Mouse (Mus musculus): ENCODE data around the gene Gpr37l1.
A peak's percentile ranks its signal among the peaks of the same experiment; 100 is the strongest.

Gpr37l1 gene

DNA sequence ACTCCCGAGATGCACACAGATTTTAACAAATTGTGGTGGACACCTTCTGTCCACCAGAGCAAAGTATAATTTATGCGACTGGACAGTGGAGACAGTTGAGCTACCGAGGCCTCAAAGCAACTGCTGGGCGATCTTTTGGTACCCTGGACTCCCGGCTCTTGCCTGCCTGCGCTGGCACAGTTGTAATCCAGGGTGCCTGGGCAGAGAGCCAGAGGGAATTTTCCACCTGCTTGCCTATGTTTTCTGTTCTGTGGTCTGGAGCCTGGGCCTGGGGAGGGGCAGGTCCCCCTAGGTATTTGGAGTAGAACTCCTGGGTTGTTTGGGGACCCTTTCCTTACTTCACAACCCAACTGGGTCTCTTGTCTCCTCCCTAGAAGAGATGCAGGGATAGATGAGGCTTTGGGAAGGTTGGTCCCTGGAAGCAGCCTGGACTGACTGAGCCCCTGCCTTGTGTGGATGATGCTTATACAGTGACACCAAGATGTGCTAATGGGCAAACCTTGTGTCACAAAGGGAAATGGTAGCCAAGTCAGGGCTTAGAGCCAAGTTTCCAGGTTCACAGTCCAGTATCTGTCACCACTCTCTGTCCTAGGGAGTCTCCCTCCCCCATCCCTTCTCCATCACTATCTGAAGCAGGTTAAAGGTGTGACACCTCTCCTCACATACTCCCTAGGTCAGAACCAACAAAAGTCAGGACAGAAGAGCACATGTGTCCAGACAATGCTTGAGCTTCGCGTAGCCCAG, 14.6 kb upstream of the Gpr37l1 start:
- DNase-seq (ENCODE audit: low read depth in 2 of 2, low spot score in 2 of 2), result no peak

DNA sequence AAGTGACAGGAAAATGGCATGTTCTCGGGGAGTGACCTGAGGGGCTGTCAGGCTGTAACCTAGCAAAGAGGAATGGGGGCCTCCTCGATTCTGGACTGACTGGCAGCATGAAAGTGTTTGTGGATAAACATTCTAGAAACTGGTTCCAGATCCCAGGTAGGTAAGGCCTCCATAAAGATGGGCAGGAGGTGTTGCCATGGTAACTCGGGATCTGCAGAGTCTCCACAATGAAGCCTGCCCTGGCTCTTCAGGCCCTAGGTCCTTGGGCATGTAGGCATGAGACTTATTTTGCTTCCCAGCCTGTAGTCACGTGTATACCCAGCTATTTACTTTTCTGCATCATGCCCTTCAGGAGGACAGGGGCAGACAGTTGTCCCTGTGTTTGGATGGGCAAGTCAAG, 13.8 kb upstream of the Gpr37l1 start:
- no peak for DNase-seq (ENCODE audit: low read depth in 2 of 2, low spot score in 2 of 2)

DNA sequence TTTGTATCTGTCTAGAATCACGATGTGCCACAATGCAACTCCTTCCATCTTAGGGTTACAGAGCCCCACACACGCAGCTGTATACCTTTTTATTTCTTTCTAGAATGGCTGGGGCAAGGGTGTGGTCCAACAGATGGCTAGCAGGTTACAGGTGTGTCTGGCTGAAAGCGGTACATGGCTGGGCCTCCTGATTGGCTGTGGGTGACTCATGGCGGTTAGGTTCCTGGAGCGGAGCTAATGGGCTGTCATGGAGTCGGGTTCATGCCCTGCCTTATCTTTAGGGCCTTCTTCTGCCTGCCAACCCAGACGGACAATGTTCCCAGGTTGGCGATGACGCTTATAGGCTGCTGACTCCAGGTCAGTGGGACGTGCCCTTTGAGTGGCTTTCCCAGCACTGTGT, 13.3 kb upstream of the Gpr37l1 start:
- no peak for DNase-seq (ENCODE audit: low read depth in 2 of 2, low spot score in 2 of 2)

DNA sequence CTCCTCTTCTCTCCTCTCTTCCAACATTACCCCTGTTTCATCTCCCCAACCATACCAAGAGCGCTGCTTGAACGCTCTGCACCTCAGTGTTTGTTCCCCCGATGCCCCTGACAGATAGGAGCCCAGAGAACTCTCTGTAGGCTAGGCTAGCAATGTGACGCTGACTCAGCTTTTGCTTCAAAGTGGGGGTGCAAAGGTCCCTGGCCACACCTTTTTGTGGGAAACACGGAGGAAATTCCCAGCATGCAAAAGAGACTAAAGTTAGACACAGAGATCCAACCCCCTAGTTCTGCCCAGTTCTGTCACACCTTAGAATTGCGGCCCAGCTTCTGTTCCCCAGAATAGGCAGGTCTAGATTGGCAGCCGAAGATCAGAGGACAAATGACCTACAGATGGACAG, 11.4 kb upstream of the Gpr37l1 start:
- no peak for DNase-seq (ENCODE audit: low read depth in 2 of 2, low spot score in 2 of 2)

DNA sequence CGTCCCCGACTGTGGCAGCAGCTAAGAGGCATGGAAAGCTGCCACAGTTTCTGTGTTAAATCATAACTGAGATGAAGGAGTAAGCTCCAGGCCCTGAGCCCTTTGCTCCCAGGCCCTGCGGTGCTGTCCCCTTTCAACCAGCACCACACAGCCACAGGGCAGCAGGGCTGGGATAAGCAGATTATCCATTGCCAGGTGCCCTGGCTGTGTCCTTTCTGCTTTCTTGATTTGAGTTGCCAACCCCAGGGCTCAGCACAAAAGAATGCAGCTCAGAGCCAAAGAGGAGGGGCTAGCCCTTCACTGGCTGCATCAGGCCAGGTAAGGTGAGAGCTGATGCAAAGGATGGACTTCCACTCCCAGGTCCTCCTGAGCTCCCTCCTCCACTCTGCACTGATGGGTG, 10.2 kb upstream of the Gpr37l1 start:
- DNase-seq (ENCODE audit: low read depth in 2 of 2, low spot score in 2 of 2), result no peak

DNA sequence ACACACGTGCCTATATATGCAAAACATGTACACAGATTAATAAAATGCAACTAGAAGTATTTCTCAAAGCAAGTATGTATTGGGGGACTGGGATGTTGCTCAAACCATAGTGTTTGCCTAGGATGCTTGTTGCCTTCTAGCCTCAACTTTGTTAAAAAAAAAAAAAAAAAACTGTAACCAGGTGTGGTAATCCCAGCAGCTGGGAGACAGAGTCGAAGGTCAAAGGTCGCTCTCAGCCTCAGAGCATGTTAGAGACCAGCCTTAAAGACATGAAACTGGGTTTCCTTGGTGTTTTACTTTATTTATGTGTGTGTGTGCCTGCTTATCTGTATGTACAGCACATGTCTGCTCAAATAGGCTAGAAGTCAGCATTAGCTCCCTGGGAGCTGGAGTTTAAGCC, 7.7 kb upstream of the Gpr37l1 start:
- DNase-seq (ENCODE audit: low read depth in 2 of 2, low spot score in 2 of 2), result no peak

DNA sequence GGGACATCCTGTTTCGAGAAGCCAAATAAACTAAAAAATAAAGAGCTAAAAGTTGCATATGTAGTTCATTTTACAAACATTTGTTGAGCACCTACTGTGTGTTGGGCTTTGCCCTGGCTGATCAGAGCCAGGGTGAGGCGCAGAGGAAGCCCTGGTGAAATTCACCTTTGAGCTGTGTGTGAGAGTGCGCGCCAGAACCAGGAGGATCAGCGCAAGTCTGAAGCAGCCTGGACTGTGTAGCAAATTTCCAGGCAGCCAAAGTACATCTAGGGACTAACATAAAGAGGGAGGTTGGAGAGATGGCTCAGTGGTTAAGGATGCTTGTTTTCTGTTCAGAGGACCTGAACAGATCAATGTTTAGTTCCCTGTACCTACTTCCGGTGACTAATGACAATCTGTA, 5.8 kb upstream of the Gpr37l1 start:
- no peak for DNase-seq (ENCODE audit: low read depth in 2 of 2, low spot score in 2 of 2)

DNA sequence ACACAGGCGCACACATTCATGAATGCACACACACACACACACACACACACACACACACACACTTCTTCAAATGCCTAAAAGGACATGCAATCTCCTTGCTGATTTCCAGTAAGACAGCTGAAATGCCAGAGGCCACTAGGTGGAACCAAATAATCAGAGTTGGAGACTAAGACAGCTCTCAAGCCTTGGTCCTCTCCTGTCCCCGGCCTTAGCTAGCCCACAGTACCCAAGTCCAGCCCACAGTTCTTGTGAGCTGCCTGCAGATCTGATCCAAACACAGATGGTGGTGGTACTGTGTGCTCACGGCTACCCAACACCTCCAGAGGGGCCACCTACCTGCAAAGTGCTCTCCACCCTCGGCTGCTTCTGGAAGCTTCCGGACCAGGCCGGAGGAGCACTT, 4.5 kb upstream of the Gpr37l1 start:
- no peak for DNase-seq (ENCODE audit: low read depth in 2 of 2, low spot score in 2 of 2)

DNA sequence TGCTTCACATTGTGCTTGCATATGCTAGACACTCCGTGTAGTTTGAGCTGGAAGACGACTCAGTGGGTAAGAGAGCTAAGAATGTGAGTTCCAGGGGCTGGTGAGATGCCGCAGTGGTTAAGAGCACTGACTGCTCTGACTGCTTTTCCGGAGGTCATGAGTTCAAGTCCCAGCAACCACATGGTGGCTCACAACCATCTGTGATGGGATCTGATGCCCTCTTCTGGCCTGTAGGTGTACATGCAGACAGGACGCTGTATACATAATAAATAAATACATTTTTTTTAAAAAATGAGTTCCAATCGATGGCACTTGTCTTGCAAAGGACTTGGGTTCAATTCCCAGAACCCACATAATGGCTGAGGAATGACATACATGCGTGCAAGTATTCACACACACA, 3.7 kb upstream of the Gpr37l1 start:
- no peak for DNase-seq (ENCODE audit: low read depth in 2 of 2, low spot score in 2 of 2)

DNA sequence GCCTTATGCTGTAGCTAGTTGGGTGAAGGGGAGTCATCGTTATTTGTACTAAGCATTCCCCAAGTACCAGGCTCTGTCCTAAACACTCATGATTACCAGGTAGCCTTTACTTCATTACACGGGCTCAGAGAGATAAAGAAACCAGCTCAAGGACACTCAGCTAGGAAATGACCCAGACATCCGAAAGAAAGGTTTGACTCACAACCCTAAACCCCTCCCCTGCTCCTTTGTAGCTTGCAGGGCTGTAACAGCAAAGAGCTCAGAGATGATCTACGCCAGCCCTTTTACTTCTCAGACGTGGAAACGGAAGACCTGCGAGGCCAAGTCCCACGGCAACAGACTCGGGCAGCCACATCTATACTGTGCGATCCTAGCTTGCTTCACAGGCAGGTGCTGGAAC, 2.8 kb upstream of the Gpr37l1 start:
- no peak for DNase-seq (ENCODE audit: low read depth in 2 of 2, low spot score in 2 of 2)

DNA sequence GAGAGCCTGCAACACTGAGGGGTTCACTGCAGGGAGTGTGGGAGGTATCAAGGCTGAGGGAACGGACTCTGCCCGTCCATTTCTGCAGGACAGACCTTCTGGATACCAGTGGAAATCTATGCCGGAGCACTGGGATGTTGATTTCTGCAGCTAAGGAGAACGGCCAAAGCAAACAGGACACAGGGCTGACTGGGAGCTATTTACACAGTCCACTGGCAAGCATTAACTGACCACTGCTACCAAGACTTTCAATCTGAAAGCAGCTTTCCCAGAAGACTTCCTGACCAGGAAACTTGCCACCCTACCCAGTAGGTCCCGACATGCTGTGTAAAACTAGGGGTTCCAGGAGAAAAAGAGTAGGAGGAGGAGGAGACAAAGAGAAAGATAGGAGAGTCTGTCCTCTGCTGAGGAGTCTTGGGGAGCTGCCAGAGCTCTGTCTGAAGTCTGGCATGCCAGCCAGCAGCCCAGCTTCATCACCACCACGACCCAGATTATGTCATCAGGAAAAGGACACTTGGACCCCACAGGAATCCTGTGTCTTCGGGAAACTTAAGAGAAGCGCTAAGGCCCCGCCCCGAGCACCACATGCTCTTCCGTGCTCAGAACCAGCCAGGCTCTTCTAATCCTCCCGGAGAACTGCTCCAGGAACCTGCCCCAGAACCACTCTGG, 2.2 kb upstream of the Gpr37l1 start:
- no peak for DNase-seq (ENCODE audit: low read depth in 2 of 2, low spot score in 2 of 2)

DNA sequence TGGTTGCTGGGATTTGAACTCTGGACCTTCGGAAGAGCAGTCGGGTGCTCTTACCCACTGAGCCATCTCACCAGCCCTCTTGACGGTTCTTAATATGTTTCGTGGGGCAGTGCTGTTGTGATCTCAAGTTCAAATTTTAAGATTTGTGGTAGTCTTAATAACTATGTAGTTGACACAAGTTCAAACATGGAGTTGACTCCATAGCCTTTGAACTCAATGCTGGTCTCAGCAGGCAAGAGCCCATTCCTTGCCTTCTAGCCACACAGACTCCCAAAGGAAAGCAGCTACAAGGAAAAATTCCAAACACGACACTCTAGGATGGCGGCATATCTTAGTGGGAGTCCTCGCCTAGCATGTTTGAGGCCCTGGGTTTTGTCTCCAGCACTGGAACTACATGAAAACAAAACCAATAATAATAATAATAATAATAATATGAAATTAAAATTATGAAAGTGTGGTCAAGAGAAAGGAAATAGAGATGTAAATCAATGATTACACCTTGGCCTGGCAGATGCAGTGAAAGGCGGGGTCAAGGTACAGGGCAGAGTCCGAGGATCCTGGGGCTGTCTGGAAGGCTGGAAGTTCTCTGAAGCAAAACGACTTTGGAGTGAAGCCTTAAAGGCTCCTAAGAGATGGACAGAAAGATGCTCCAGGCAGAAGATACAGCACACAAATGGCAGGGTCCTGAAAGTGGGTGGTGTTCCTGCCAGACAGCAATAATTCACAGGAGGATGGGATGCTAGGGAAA, 1.1 kb upstream of the Gpr37l1 start:
- DNase-seq (ENCODE audit: low read depth in 2 of 2, low spot score in 2 of 2), result no peak

DNA sequence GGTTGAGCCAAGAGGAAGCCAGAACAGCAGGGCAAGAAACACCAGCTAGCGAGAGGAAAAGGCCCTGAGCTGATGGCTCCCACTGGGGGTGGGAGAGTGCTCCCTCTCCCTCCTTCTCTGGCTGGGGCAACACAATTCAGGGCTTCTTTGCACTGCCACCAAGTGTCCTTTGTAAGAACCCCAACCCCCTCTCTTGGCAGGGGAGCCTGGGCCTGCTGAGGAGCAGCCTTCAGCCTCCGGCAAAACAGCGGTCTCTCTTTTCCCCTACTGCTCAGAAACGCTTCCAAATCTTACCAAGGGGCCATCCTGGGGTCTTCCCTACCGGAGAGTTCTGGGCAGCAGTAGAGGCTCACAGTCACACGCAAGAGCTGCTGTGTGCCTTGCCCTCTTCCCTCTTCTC, 4.8 kb downstream of the Gpr37l1 start:
- no peak for DNase-seq (ENCODE audit: low read depth in 2 of 2, low spot score in 2 of 2)

DNA sequence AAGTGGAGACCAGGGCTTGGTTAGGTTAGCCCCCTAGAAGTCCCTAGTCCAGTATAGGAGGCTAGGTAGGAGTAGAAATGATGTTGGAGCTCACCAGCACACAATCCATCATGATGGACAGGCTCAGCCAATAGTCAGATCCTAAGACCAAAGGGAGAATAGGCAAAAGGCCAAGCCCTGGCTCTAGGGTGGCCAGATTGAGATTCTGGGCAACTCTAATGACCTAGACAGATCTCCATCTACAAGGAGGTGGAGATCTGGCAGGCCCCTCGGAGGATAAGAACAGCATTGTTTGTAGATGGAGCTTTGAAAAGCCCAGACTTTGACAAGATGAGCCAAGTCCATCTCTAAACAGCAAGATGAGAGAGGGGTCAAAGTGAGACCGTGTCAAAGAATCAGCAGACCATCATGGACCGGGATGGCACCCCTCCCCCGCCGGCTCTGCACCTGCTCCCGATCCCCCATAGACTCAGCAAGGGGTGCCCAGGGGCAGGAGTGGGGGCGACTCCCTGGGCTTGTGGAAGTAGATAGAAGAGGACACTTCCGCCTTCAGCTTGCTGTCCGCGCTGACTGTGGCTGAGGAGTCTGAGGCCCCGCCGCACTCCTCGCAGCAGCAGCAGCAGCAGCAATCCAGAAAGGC, 7.0 kb downstream of the Gpr37l1 start:
- no peak for DNase-seq (ENCODE audit: low read depth in 2 of 2, low spot score in 2 of 2)

DNA sequence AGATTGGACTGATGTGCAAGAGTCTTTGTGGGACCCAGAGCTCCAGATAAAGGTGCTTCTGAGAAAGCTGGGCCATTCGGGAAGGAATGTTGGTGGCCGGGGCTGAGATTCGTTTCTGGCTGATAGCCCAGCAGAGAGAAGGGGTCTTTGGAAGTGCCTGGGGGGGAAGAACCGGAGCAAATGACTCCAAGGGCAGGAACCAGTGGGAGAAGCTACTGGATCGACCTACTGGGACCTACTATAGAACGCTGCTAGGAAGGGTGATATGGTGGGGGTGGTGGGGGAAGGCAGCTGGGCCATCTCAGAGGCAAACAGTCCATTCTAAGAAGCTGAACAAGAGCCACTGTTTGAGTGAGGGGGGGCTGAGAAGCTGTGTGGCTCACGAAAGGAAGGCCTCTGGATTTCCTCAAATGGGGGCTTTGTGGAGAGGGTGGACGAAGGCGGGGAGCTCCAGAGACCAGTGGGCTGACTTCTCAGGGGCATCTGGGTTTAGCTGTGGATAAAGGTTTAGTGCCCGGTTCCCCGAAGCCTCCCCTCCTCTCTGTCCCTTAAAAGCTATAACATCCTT, 7.8 kb downstream of the Gpr37l1 start:
- no peak for DNase-seq (ENCODE audit: low read depth in 2 of 2, low spot score in 2 of 2)

DNA sequence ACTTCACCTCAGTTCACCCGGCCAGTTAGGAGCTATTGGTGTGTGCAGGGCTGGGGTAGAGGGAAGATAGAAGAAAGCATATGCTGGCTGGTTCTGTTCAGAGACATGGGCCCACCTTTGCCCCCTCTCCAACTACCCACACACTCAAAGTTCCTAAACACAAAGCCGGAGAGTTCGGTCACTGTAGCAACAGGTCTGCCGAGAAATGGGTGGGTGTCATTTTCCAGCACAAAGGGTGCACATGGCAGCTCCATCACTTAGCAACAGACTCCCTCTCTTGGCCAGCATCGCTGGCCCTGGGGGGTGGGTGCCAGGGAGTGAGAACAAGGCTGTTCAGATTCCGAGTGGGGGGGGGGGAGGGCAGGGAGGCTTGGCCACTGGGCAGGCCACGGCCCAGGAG, 8.4 kb downstream of the Gpr37l1 start:
- DNase-seq (ENCODE audit: low read depth in 2 of 2, low spot score in 2 of 2), result no peak

DNA sequence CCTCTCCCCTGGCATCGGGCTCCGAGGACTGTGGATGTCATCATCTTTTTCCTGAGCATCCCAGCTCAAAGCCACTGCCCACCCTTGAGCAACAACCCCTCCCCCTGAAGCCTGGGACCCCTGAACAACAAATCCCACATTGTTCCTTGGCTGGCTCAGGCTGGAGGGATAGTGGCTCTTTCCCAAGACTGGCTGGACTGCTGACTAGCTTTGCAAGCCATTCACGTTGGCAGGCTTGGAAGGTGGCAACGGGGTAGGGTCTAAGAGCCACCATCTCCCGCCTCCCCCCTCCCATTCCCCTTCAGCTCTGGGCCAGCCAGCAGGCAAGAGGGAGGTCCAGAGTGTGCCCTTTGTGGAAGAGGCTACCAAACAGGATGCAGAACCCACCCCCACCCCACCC, 8.8 kb downstream of the Gpr37l1 start:
- DNase-seq (ENCODE audit: low read depth in 2 of 2, low spot score in 2 of 2), result no peak

DNA sequence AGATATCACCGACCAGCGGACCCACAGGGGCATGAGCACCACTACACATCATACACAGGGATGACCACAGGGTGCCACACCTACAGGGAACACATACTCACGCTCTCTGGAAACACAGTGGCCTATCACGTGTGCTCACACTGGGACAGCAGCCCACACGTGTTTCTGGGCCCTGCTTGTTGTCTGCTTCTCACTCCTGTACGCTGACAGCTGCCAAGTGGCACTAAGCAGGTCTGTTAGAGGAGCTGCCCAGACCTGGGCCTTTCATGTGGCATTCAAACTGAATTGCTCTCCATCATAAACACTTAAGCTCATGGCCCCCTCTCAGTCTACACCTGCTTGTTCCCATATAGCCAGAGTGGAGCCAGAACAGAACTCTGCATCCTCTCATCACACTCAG, 11.2 kb downstream of the Gpr37l1 start:
- DNase-seq (ENCODE audit: low read depth in 2 of 2, low spot score in 2 of 2), result no peak

DNA sequence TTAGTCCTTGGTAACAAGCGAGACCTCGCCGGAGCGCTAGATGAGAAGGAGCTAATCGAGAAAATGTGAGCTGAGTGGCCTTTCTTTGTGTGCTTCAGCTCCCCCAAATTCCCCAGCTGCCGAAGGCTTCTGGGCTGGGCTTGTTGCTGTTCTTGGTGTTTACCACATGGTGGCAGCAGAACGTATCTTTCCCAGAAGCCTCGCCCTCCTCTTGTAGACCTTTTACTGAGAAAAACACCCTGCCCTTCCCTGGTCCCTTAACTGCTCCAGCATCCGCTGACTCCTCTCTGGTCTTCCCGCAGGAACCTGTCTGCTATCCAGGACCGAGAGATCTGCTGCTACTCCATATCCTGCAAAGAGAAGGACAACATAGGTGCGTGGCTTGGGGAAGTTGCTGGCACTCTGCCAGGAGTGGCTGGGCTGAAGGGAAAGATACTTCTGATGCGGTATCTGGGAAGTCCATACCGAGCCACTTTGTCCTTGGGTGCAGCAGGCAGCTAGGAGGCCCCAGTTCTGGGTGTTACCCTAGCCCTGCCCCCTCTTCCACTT, 13.0 kb downstream of the Gpr37l1 start:
- DNase-seq (ENCODE audit: low read depth in 2 of 2, low spot score in 2 of 2), result peak; percentile 56 to 71

DNA sequence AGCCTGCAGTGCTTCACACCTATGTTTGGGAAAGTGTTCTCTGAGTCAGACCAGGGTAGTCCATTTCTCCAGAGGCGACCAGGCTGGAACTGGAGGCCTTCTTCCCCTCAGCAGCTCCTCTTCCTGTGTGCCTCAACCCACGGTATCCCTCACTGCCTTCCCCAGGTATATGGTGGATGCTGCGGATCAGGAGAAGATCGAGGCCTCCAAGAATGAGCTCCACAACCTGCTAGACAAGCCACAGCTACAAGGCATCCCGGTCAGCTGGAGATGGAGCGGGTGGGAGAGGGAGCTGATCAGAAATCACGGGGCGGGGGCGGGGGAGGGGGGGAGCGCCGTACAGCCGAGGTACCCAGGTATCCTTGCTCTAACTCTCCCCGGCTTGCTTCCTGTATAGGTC, 13.5 kb downstream of the Gpr37l1 start:
- DNase-seq (ENCODE audit: low read depth in 2 of 2, low spot score in 2 of 2), result no peak

DNA sequence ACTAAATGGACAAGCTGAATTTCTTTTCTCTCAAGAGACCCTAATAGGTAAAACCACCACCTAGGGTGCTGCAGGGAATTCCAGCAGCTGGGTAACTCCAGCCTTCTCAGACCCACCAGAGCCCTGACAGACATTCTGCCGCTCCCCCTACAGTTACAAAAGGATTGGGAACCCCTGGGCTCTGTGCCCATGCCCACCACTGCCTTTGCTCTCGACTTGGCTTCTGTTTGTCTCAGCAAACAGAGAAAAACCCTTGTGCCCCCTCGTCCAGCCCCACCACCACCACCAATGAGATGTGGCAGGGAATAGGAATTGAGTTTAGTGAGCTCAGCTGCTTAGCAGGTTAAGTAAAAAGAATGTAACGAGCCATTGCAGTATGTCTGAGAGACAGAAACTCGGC, 18.5 kb downstream of the Gpr37l1 start:
- no peak for DNase-seq (ENCODE audit: low read depth in 2 of 2, low spot score in 2 of 2)
